Mouse (Mus musculus) liver (tissue): ENCODE data around the gene Defa32.
"Not testable (repeated sequence)": the region's sequence is repeated elsewhere in the genome, so short reads cannot be mapped to it uniquely, and the experiment has no call there.

Experiments
- DNase-seq: peaks from one replicate; pipeline ENCODE4 v3.0.0-alpha.2; 2020; ENCODE audit warnings: mixed read lengths

Defa32 gene

DNA sequence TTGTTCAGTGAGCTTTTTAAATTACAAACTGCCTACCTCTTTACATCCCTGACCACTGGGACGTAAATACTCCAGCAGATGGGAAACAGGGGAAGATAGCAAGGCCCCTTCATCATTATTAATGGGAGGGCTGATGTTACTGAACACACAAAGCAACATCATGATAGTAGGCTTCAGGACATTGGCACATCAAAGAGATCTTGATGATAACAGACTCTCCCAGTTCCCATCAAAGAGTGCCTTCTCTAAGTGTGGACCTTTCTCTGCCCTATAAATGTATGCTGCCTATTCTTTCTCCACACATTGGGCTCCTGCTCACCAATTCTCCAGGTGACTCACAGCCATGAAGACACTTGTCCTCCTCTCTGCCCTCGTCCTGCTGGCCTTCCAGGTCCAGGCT is at the start of gene Defa32:
Gene Defa32 (plus strand): TSS at position 301 of the 400 bp plus-strand sequence.
- DNase-seq, result not testable (repeated sequence)

DNA sequence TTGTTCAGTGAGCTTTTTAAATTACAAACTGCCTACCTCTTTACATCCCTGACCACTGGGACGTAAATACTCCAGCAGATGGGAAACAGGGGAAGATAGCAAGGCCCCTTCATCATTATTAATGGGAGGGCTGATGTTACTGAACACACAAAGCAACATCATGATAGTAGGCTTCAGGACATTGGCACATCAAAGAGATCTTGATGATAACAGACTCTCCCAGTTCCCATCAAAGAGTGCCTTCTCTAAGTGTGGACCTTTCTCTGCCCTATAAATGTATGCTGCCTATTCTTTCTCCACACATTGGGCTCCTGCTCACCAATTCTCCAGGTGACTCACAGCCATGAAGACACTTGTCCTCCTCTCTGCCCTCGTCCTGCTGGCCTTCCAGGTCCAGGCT is 19.9 kb upstream of the Defa32 start, which contains the start of gene Defa20:
Gene Defa20 (plus strand): TSS at position 301 of the 400 bp plus-strand sequence.
- not testable (repeated sequence) for DNase-seq

DNA sequence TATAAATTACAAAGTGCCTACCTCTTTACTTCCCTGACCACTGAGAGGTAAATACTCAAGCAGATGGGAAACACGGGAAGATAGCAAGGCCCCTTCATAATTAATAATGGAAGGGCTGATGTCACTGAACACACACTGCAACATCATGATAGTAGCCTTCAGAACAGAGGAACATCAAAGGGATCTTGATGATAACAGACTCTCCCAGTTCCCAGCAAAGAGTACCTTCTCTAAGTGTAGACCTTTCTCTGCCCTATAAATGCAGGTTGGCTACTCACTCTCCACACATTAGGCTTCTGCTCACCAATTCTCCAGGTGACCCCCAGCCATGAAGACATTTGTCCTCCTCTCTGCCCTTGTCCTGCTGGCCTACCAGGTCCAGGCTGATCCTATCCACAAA is 36.3 kb downstream of the Defa32 start, which contains the start of gene Defa37:
Gene Defa37 (plus strand): TSS at position 301 of the 400 bp plus-strand sequence.
- not testable (repeated sequence) for DNase-seq
